Mouse (Mus musculus) stomach, embryonic 15.5 days (tissue): ENCODE measurements at regions not wholly inside any gene's neighbourhood (a gene's known extent, or its start where the extent isn't known, plus 50 kb on each side); places are given as distances from the start of the nearest gene placed in this dataset.
"Not testable (repeated sequence)": the region's sequence is repeated elsewhere in the genome, so short reads cannot be mapped to it uniquely, and the experiment has no call there.

ENCODE experiments used
- ATAC-seq: fragments of 200-750 bp; cut with Nextera tagmentation; 2 replicates; pipeline ENCODE4 v1.8.0; 2017; ENCODE audit warnings: low read depth, moderate number of reproducible peaks, moderate TSS enrichment; ENCODE audit not compliant: insufficient read depth, low FRiP score
- H3K27ac ChIP-seq: fragments of 300-500 bp; sonication (generic); 2 replicates; pipeline ENCODE4 v1.5.1; 2015; ENCODE audit warnings: mild to moderate bottlenecking, inconsistent platforms
- H3K27me3 ChIP-seq: fragments of 300-500 bp; sonication (generic); replicated peaks from 2 replicates; pipeline ENCODE4 v1.6.1; 2015; ENCODE audit warnings: inconsistent platforms
- H3K36me3 ChIP-seq: fragments of 300-500 bp; sonication (generic); 2 replicates; pipeline ENCODE4 v1.6.1; 2015; ENCODE audit warnings: inconsistent platforms
- H3K4me1 ChIP-seq: fragments of 300-500 bp; sonication (generic); 2 replicates; pipeline ENCODE4 v1.6.1; 2015; ENCODE audit warnings: inconsistent platforms
- H3K4me2 ChIP-seq: fragments of 300-500 bp; sonication (generic); 2 replicates; pipeline ENCODE4 v1.6.1; 2015; ENCODE audit warnings: mild to moderate bottlenecking, inconsistent platforms
- H3K4me3 ChIP-seq: fragments of 300-500 bp; sonication (generic); replicated peaks from 2 replicates; pipeline ENCODE4 v1.5.1; 2015; ENCODE audit warnings: inconsistent platforms
- H3K9ac ChIP-seq: fragments of 300-500 bp; sonication (generic); 2 replicates; pipeline ENCODE4 v1.6.1; 2015; ENCODE audit warnings: inconsistent platforms
- H3K9me3 ChIP-seq: fragments of 300-500 bp; sonication (generic); 2 replicates; pipeline ENCODE4 v1.6.1; 2016; ENCODE audit warnings: inconsistent platforms
- WGBS: fragments of 180-500 bp; shearing (Covaris S2); methylation state at CpG from one replicate; pipeline ENCODE4 v1.1.7; 2015; 5-methylcytosine and 5-hydroxymethylcytosine counted together

DNA sequence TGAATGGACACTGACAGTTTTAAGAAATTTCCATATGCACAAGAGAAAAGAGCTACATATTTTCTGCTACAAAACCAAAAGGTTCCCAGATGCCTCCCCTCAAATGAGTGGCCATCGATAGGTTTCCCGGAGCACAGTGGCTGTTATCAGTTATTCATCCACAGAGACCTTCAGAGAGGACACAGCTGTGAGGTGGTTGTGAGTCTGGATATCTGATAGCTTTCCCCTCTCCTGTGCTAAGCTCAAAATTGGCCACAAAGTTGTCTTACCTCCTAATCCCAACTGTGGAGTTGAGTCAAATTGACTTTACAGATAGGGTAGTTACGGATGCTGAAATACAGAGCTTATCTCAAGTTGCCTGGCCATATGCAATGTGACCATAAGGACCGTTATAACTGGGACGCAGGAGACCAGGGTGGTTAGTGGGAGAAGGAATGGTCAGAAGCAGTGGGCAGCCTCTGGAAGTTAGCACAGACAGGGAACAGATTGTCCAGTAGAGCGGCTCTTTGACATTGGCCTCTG is 93.3 kb upstream of the Zfp706 start:
- Histone ChIP-seq H3K4me3 (no peak overlapping the region), H3K27ac (no peak overlapping the region), H3K4me2 (no peak overlapping the region), H3K4me1 (0 out of 2 replicates have a peak, but pooled peaks cover 3% of the 10 kb centered on the region), H3K9me3 (no peaks in the 10 kb centered on the region), H3K27me3 (no peaks in the 10 kb centered on the region), H3K9ac (no peak overlapping the region), H3K36me3 (no peaks in the 10 kb centered on the region)
- no peak for ATAC-seq
- WGBS, result 76% methylated on average over 6 of the region's 6 CpGs

DNA sequence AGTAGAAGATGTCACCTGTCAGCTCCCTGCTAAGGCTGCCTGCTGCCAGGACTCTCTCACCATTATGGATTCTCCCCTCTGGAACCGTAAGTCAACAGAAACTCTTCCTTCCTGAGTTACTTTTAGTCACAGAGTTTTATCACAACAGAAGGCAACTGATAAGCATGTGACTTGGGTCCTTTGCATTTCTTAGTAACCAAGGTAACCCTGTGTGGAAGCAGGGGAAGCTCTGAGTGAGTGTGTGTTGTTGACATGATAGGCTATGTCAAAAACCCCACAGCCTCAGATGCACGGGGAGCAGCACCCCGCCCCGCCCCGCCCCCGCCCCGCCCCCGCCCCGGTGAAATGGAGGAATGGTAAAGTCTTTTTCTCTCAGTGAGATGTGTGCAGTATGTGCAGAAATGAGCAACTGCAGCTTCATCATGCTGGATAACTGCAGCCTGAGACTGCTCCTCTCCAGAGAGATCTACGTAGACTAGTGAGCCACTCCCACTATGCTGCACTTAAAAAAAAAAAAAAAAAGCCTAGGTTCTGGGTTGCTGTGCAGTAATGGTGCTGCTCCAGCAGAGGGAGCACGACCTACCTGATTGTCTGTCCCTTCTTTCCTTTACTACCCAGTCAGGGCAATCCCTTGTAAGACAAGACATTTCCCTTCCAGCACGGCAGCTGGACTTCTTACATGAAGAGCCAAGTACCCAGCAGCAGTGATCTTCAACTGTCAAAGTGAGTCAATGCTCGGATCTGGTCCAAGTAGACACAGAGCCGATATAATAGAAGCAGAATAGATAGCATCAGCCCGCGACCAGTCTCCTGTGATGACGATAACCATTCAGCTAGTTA is 92.6 kb upstream of the Zfp706 start:
- 34% methylated on average over 17 of the region's 17 CpGs for WGBS
- Histone ChIP-seq H3K27ac (no peak overlapping the region), H3K4me1 (0 out of 2 replicates have a peak, but pooled peaks cover 3% of the 10 kb centered on the region), H3K9ac (no peak overlapping the region), H3K4me2 (peak overlapping the region; percentile 31), H3K27me3 (no peaks in the 10 kb centered on the region), H3K4me3 (no peak overlapping the region), H3K36me3 (no peaks in the 10 kb centered on the region), H3K9me3 (no peaks in the 10 kb centered on the region)
- peak; percentile 77; the same call in 1 of the 2 replicates for ATAC-seq

DNA sequence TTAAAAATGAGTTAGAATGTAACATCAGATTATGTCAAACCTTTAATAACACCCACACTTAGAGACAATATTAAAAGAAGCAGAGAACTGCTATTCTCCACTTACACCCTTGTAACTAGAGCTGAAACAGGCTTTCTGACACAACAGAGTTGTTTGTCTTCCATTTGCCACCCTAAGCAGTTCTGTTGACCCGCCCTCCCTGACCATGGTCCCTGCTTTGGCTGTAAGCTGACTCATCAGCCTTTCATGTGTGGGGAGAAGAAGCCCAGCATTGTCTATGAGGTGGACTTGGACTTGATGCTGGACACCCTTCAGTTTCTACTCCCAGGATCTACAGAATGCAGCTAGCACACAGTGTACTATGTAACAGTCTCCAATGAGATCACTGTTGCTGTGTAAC is 91.6 kb upstream of the Zfp706 start:
- 71% methylated on average over 1 of the region's 1 CpGs for WGBS
- H3K4me3 ChIP-seq, result no peak overlapping the region
- ATAC-seq, result no peak

DNA sequence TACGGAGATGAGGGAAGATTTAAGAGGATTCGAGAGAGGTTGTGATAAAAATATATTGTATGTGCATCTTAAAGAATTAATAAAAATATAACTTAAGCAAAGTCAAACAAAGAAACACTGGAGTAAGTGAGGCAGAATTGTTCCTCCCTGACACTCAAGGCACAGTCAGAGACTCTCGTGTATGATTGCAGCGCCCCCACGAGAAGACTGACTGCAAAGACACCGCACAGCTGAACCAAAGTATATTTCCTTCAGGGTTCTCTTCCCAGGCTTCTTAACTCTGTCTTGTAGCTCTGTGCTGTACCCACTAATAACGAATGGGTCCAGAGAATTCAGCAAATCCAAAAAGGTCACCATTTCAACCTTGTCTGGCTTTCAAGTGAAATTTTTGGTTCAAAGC is 89.9 kb upstream of the Zfp706 start:
- Histone ChIP-seq H3K27ac (no peak overlapping the region), H3K4me1 (0 out of 2 replicates have a peak, but pooled peaks cover 3% of the 10 kb centered on the region), H3K9me3 (no peaks in the 10 kb centered on the region), H3K4me3 (no peak overlapping the region), H3K36me3 (no peaks in the 10 kb centered on the region), H3K4me2 (no peak overlapping the region), H3K27me3 (no peaks in the 10 kb centered on the region), H3K9ac (no peak overlapping the region)
- ATAC-seq, result no peak
- 95% methylated on average over 7 of the region's 7 CpGs for WGBS

More for the DNA sequence above, 91.6 kb upstream of the Zfp706 start:
- H3K27ac ChIP-seq, result no peak overlapping the region
- no peaks in the 10 kb centered on the region for H3K9me3 ChIP-seq
- H3K36me3 ChIP-seq, result no peaks in the 10 kb centered on the region
- no peaks in the 10 kb centered on the region for H3K27me3 ChIP-seq
- H3K4me1 ChIP-seq, result 0 out of 2 replicates have a peak, but pooled peaks cover 3% of the 10 kb centered on the region
- H3K9ac ChIP-seq, result no peak overlapping the region
- H3K4me2 ChIP-seq, result no peak overlapping the region

DNA sequence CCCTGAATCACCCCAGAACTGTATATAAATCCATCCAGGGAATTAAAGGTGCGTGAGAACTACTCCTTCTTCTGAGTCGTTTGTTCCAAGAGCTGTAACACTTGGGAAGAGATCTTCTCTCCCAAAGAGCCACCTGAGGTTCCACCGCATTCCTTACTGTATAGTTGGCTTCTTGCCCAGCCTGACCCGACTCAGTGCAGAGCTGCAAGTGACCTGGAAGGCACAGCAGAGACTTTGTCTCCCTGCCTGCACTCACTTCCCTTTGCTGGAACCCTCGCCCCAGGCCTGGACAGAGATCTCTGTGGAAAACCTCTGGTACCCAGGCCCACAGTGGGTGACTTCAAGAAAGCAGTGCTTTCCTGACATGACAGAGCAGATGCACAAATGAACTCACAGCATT is 83.6 kb upstream of the Zfp706 start:
- 61% methylated on average over 5 of the region's 5 CpGs for WGBS
- ATAC-seq, H3K27ac ChIP-seq: not testable (repeated sequence)

DNA sequence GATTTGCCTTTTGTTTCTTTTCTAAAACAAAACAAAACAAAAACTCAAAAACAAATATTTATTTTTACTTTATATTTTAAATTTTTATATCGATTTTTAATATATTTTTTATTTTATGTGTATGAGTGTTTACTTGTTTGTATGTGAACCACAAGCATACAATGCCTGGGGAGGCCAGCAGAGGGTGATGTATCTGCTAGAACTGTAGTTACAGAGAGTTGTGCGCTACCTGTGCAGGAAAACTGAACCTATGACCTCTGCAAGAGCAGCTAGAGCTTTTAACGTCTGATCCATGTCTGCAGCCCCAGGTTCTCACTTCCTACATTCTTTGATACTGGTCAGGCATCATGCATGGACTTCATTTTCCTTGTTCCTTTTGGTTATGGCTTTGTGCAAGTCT is 76.2 kb upstream of the Zfp706 start:
- Histone ChIP-seq H3K27me3 (no peaks in the 10 kb centered on the region), H3K9me3 (no peaks in the 10 kb centered on the region), H3K4me1 (no peaks in the 10 kb centered on the region), H3K36me3 (no peaks in the 10 kb centered on the region), H3K4me2 (no peak overlapping the region), H3K4me3 (no peak overlapping the region), H3K9ac (no peak overlapping the region), H3K27ac (no peak overlapping the region)
- 81% methylated on average over 3 of the region's 3 CpGs for WGBS
- no peak for ATAC-seq

More for the DNA sequence above, 83.6 kb upstream of the Zfp706 start:
- not testable (repeated sequence) for H3K4me3 ChIP-seq, H3K4me1 ChIP-seq, H3K9ac ChIP-seq, H3K27me3 ChIP-seq, H3K36me3 ChIP-seq, H3K4me2 ChIP-seq, H3K9me3 ChIP-seq

DNA sequence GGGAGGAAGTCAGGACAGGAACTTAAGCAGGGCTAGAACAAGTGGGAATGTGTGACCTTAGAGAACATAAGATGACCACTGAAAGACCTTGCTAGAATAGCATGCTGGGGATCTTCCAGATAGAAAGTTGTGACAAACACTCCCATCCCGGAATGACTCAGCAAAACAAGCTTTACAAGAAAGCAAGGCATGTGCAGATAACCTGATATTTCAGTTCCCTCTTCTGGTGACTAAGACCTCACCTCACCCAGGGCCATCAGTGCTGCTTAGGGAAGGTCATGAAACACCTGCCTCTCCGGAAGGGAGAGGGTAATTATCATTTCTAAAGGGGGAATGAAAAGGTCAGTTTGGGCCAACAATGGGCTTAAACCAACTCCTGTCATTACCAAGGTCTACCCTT is 74.3 kb upstream of the Zfp706 start:
- Histone ChIP-seq H3K9me3 (no peaks in the 10 kb centered on the region), H3K4me3 (no peak overlapping the region), H3K4me2 (no peak overlapping the region), H3K36me3 (no peaks in the 10 kb centered on the region), H3K9ac (no peak overlapping the region), H3K27ac (no peak overlapping the region), H3K4me1 (no peaks in the 10 kb centered on the region), H3K27me3 (no peaks in the 10 kb centered on the region)
- 72% methylated on average over 2 of the region's 2 CpGs for WGBS
- no peak for ATAC-seq

DNA sequence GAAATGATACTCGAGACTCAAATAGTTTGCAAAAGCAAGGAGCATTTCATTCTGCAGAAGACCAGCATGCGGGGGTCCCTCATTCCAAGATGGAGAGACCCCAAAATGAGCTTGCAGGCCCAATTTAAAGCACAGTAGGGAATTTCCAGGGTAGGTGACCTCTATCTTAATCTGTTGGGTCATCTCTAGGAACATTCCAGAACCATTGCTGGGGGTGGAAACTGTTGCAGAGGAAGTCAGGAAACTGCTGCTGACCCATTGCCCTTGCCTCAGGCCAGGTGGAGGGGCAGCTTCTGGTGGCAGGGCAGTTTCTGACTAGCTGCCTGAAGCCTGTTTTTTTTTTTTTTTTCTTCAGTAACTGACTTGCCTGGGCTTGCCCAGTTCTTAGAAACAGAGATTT is 73.4 kb upstream of the Zfp706 start:
- Histone ChIP-seq H3K9me3 (no peaks in the 10 kb centered on the region), H3K9ac (no peak overlapping the region), H3K4me2 (no peak overlapping the region), H3K4me3 (no peak overlapping the region), H3K27me3 (no peaks in the 10 kb centered on the region), H3K4me1 (no peaks in the 10 kb centered on the region), H3K36me3 (no peaks in the 10 kb centered on the region), H3K27ac (no peak overlapping the region)
- ATAC-seq, result no peak
- WGBS, result 93% methylated on average over 2 of the region's 2 CpGs

DNA sequence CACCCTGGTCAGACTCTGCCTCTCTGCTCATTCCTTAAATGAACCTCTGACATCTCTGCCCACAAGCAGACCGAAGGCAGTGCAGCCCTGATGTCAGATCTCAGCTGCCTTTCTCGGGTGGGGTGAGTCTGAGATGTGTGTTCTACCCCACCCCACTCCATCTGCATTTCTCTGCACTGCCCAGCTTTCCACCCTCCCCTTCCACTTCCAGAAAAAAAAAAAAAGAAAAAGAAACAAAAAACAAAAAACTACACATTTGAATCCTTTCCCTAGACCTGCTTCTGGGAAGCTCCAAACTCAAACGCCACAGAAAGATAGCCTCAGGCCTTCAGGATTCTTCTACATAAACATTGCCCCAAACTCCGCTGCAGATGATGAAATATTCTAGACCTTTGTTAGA is 72.8 kb upstream of the Zfp706 start:
- Histone ChIP-seq H3K27me3 (no peaks in the 10 kb centered on the region), H3K4me2 (no peak overlapping the region), H3K9me3 (no peaks in the 10 kb centered on the region), H3K36me3 (no peaks in the 10 kb centered on the region), H3K9ac (no peak overlapping the region), H3K4me3 (no peak overlapping the region), H3K4me1 (no peaks in the 10 kb centered on the region), H3K27ac (no peak overlapping the region)
- no peak for ATAC-seq
- 92% methylated on average over 4 of the region's 4 CpGs for WGBS

DNA sequence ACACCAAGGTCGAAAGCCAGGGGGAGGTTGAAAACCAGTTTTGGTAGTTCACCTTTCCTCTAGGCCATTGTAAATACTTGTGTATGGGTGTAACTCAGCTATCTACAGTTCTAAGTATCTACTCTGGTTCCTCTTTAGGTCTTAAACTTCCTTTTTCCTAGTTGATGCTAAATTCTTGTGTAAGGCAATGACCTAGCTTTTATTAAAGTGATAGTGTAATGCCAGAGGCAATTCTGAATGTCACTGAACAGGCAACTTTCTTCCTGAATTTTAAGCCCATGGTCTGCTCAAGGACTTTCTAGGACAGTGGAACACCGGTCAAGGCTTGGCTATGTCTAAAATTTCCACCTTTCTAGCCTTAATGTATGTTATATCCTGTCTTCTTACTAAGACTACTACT is 66.6 kb upstream of the Zfp706 start:
- H3K9ac ChIP-seq, H3K4me2 ChIP-seq, H3K4me3 ChIP-seq, H3K36me3 ChIP-seq, ATAC-seq, H3K27me3 ChIP-seq, H3K4me1 ChIP-seq, H3K9me3 ChIP-seq, H3K27ac ChIP-seq: not testable (repeated sequence)
- whole genome bisulfite sequencing, result 88% methylated on average over 2 of the region's 2 CpGs

DNA sequence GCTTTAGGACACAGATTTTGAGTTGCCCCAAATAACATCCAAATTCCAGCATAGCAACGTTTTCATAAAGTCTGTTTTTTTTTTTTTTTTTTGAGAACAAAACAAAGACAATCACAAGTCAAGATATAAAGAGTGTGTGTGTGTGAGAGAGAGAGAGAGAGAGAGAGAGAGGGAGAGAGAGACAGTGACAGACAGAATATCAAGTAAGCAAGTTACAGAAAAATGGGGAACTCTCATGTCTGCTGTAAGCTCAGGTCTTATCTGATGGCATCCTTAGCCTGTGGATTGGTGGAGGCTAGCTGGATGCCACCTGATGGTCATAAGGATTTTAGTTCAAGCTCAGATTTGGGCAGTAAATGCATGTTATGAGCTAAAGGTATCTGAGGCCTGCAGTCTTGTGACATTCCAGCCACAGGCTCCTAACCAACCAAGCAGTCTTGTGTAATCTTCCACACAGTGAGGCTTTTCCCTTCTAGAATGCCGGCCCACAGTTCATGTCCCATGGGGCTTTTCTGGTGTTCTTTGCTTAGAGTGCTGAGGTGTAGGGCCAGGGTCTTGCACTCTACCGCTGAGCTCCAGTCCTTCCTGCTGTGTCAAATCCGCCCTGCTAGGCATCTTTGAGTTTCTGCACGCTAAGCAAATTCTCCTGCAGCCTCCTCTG is 64.8 kb upstream of the Zfp706 start:
- H3K4me3 ChIP-seq, result no peak overlapping the region
- no peak overlapping the region for H3K9ac ChIP-seq
- no peaks in the 10 kb centered on the region for H3K27me3 ChIP-seq
- H3K27ac ChIP-seq, result no peak overlapping the region
- H3K4me1 ChIP-seq, result no peaks in the 10 kb centered on the region
- no peak for ATAC-seq
- H3K4me2 ChIP-seq, result no peak overlapping the region
- H3K36me3 ChIP-seq, result no peaks in the 10 kb centered on the region
- H3K9me3 ChIP-seq, result no peaks in the 10 kb centered on the region
- WGBS, result 83% methylated on average over 5 of the region's 5 CpGs

DNA sequence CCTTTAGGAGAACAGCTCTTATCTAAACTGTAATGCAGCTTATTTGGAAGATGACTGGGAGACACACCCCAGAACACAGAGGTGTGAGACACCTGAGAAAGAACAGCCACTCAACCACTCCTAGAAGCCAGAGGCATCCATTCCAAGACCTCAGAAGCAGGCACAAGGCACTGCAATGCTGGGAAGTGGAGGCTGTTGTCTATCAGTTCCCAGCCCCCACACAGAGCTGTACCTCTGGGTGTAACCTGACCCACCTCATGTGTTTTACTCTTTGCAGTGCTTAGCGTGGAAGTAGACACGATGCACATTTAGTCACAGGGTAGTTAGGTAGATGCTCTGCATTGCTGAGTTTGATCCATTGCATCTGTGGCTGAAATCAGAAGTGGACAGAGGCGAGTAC is 62.6 kb upstream of the Zfp706 start:
- no peaks in the 10 kb centered on the region for H3K9me3 ChIP-seq
- H3K4me3 ChIP-seq, result no peak overlapping the region
- 59% methylated on average over 3 of the region's 3 CpGs for WGBS
- ATAC-seq, result no peak
- H3K36me3 ChIP-seq, result no peaks in the 10 kb centered on the region
- no peaks in the 10 kb centered on the region for H3K4me1 ChIP-seq
- no peak overlapping the region for H3K9ac ChIP-seq
- H3K4me2 ChIP-seq, result no peak overlapping the region
- no peak overlapping the region for H3K27ac ChIP-seq
- H3K27me3 ChIP-seq, result no peaks in the 10 kb centered on the region
